Mouse (Mus musculus) CH12.LX (cell line): ENCODE measurements around the gene Lurap1.

ENCODE experiments used
- CHD2 ChIP-seq: IDR thresholded peaks from 2 replicates; pipeline ENCODE4 v1.6.1; 2011; ENCODE audit warnings: low read length, improper control_type of control experiment
- CTCF ChIP-seq, 2 experiments: IDR thresholded peaks in 1 of 2; conservative IDR thresholded peaks in 1 of 2; 2 replicates each; pipeline ENCODE4 v1.5.1; 2011 to 2012; ENCODE audit warnings: low read depth in 2 of 2, low read length in 2 of 2, improper control_type of control experiment in 1 of 2, inconsistent platforms in 1 of 2, mild to moderate bottlenecking in 1 of 2, moderate library complexity in 1 of 2
- EP300 ChIP-seq: IDR thresholded peaks from 2 replicates; pipeline ENCODE4 v1.6.1; 2011; ENCODE audit warnings: low read length, improper control_type of control experiment
- ETS1 ChIP-seq: conservative IDR thresholded peaks from 2 replicates; pipeline ENCODE4 v1.6.1; 2012; ENCODE audit warnings: low read depth, mild to moderate bottlenecking, inconsistent platforms, low read length, improper control_type of control experiment, moderate library complexity
- MAZ ChIP-seq: IDR thresholded peaks from 2 replicates; pipeline ENCODE4 v1.6.1; 2012; ENCODE audit warnings: low read depth, mild to moderate bottlenecking, inconsistent platforms, low read length, improper control_type of control experiment, moderate library complexity
- SMC3 ChIP-seq: IDR thresholded peaks from 2 replicates; pipeline ENCODE4 v1.6.1; 2011; ENCODE audit warnings: low read depth, low read length, improper control_type of control experiment
- TBP ChIP-seq: conservative IDR thresholded peaks from 2 replicates; pipeline ENCODE4 v1.6.1; 2011; ENCODE audit warnings: low read depth, low read length, improper control_type of control experiment
- USF2 ChIP-seq: conservative IDR thresholded peaks from 2 replicates; pipeline ENCODE4 v1.6.1; 2011; ENCODE audit warnings: low read depth, low read length, improper control_type of control experiment

DNA sequence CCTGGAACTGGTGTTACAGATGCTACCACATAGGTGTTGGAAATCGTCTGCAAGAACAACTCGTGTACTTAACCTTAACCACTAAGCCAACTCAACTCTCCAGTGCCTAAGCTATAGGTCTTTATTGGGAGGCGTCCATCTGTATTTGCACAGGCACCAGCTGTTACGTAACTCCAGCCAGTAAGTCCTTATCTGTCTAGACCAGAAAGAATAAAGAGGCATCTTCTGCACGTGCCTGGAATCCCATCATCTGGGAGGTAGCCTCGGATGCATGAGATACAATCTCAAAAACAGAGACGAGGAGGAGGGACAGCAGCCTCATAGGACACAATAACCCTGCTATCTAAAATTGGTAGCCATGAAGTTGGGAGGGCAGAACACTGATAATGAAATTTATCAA lies 50.2 kb downstream of the Lurap1 start:
- no peak for TF ChIP-seq CTCF (conservative IDR thresholded peaks at IDR 0.05 in 1 of 2, IDR thresholded peaks at IDR 0.05 in 1 of 2; ENCODE audit: low read depth in 2 of 2, low read length in 2 of 2)
- no peak for TF ChIP-seq USF2
- TF ChIP-seq SMC3, result no peak
- no peak for TF ChIP-seq ETS1
- no peak for TF ChIP-seq TBP
- TF ChIP-seq EP300, result no peak
- TF ChIP-seq CHD2, result no peak
- no peak for TF ChIP-seq MAZ
